Mouse (Mus musculus): Measurements from ENCODE around the gene Wdfy4. TPM values are rescaled to one million over a fixed set of nuclear protein-coding genes. Genes with fewer than 3 reads are reported as not detected.

The Wdfy4 gene
- under 1 TPM; 0.47 to 0.59 TPM for total RNA-seq (2021)
- long read RNA-seq, experiment 1, result 0 reads
- long read RNA-seq, experiment 2, result 0 reads

GRCm38 (mm10) chr14:33185068-33185800, at the start of gene Wdfy4:
TSS of gene Wdfy4 (minus strand) at chr14:33185508.
- no peak for DNase-seq
- intact Hi-C loops (cut with DNase I), result no loop called here

GRCm38 (mm10) chr14:33232048-33232447, 46.7 kb upstream of the Wdfy4 start:
- DNase-seq, result no peak
- intact Hi-C loops (cut with DNase I), result no loop called here

GRCm38 (mm10) chr14:33231311-33231710, 46.0 kb upstream of the Wdfy4 start:
- DNase-seq, result no peak
- intact Hi-C loops (cut with DNase I), result no loop called here

- intact Hi-C loops (cut with DNase I), result no loop called here
- no peak for DNase-seq
Measured at GRCm38 (mm10) chr14:33230672-33231071, 45.4 kb upstream of the Wdfy4 start.

GRCm38 (mm10) chr14:33225235-33225634, 39.9 kb upstream of the Wdfy4 start:
- no peak for DNase-seq
- intact Hi-C loops (cut with DNase I), result no loop called here

- DNase-seq, result no peak
- intact Hi-C loops (cut with DNase I), result no loop called here
Measured at GRCm38 (mm10) chr14:33216343-33217208, 31.3 kb upstream of the Wdfy4 start.

GRCm38 (mm10) chr14:33215163-33215562, 29.9 kb upstream of the Wdfy4 start:
- intact Hi-C loops (cut with DNase I), result no loop called here
- no peak for DNase-seq

GRCm38 (mm10) chr14:33214767-33215128, 29.4 kb upstream of the Wdfy4 start:
- intact Hi-C loops (cut with DNase I), result loop anchor here (1.0 to 5.0 kb wide), 2 partner anchors 89 to 158 kb away; no protein-coding TSS in a partner anchor
- no peak for DNase-seq

GRCm38 (mm10) chr14:33213823-33214766, 28.8 kb upstream of the Wdfy4 start, which contains the start of gene Arhgap22:
TSS of gene Arhgap22 (plus strand) at chr14:33214026.
- intact Hi-C loops (cut with DNase I), result loop anchor here (1.0 to 5.0 kb wide), 2 partner anchors 89 to 158 kb away; no protein-coding TSS in a partner anchor
- peak; percentile 77 to 81 for DNase-seq

- no peak for DNase-seq
- intact Hi-C loops (cut with DNase I), result loop anchor here (5.0 kb wide), 1 partner anchor 159 kb away; no protein-coding TSS in a partner anchor
Measured at GRCm38 (mm10) chr14:33212958-33213309, 27.6 kb upstream of the Wdfy4 start.

GRCm38 (mm10) chr14:33212271-33212957, 27.1 kb upstream of the Wdfy4 start:
- intact Hi-C loops (cut with DNase I), result loop anchor here (5.0 kb wide), 1 partner anchor 160 kb away; no protein-coding TSS in a partner anchor

GRCm38 (mm10) chr14:33210806-33211205, 25.5 kb upstream of the Wdfy4 start:
- intact Hi-C loops (cut with DNase I), result loop anchor here (5.0 kb wide), 1 partner anchor 161 kb away; no protein-coding TSS in a partner anchor
- no peak for DNase-seq

More at GRCm38 (mm10) chr14:33212271-33212957, 27.1 kb upstream of the Wdfy4 start:
- no peak for DNase-seq

- no peak for DNase-seq
- intact Hi-C loops (cut with DNase I), result loop anchor here (5.0 kb wide), 1 partner anchor 436 kb away; no protein-coding TSS in a partner anchor
Measured at GRCm38 (mm10) chr14:33208331-33208730, 23.0 kb upstream of the Wdfy4 start.

GRCm38 (mm10) chr14:33207011-33207410, 21.7 kb upstream of the Wdfy4 start:
- intact Hi-C loops (cut with DNase I), result loop anchor here (5.0 kb wide), 1 partner anchor 435 kb away; no protein-coding TSS in a partner anchor

GRCm38 (mm10) chr14:33205280-33205965, 20.1 kb upstream of the Wdfy4 start:
- intact Hi-C loops (cut with DNase I), result loop anchor here (5.0 kb wide), 1 partner anchor 433 kb away; no protein-coding TSS in a partner anchor
- DNase-seq, result no peak

More at GRCm38 (mm10) chr14:33207011-33207410, 21.7 kb upstream of the Wdfy4 start:
- no peak for DNase-seq

- DNase-seq, result no peak
- intact Hi-C loops (cut with DNase I), result no loop called here
Measured at GRCm38 (mm10) chr14:33203777-33204176, 18.5 kb upstream of the Wdfy4 start.

- DNase-seq, result no peak
- intact Hi-C loops (cut with DNase I), result no loop called here
Measured at GRCm38 (mm10) chr14:33202885-33203284, 17.6 kb upstream of the Wdfy4 start.

- intact Hi-C loops (cut with DNase I), result no loop called here
Measured at GRCm38 (mm10) chr14:33202161-33202560, 16.9 kb upstream of the Wdfy4 start.

GRCm38 (mm10) chr14:33194241-33194640, 8.9 kb upstream of the Wdfy4 start:
- intact Hi-C loops (cut with DNase I), result no loop called here
- no peak for DNase-seq

More at GRCm38 (mm10) chr14:33202161-33202560, 16.9 kb upstream of the Wdfy4 start:
- DNase-seq, result no peak
